Mouse (Mus musculus): ENCODE results near the gene Tsks. TPM values are rescaled to one million over a fixed set of nuclear protein-coding genes. Genes with fewer than 3 reads are reported as not detected.

Gene Tsks
- 0.91 and 0.97 TPM in 2 replicates for polyA plus RNA-seq (2021; fragmentation: Nextera tagmentation)
- long read RNA-seq, experiment 1, partial matches to known transcripts: 1 of 4 reads
- long read RNA-seq, experiment 1, other reads (novel, unspliced or antisense): 3 of 4 reads
- long read RNA-seq, experiment 2, partial matches to known transcripts: 0 of 3 reads
- long read RNA-seq, experiment 2, other reads (novel, unspliced or antisense): 3 of 3 reads

DNA sequence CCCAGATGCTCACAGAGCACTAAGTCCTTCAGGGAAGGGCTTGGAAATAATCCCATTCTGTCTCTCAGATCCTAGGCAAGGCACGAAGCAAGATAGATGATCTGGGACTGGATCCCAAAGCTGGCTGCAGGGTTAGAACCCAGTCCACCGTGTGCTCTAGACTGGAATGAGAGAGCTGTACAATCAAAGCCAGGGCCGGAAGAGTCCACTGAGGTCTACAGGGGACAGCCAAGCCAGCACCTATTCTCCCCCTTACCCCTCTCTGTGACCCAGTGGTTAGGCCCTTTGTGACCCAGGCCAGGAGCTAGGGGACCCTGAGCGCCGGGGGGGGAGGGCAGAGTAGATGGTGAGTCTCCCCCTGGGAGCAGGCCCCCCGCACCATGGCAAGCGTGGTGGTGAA, at the start of gene Tsks:
Tsks (plus strand) TSS at position 301 of the 400 bp plus-strand sequence.

GRCm38 (mm10) chr7:44895593-44896434, 47.2 kb upstream of the Tsks start, which contains the start of gene Fuz:
TSS of gene Fuz (plus strand) at chr7:44896079.

GRCm38 (mm10) chr7:44929204-44930151, 13.5 kb upstream of the Tsks start, which contains the start of gene Ap2a1:
TSS of gene Ap2a1 (minus strand) at chr7:44929496.

GRCm38 (mm10) chr7:44974383-44975116, 31.5 kb downstream of the Tsks start, which contains the start of gene Cpt1c:
TSS of gene Cpt1c (minus strand) at chr7:44974851.

DNA sequence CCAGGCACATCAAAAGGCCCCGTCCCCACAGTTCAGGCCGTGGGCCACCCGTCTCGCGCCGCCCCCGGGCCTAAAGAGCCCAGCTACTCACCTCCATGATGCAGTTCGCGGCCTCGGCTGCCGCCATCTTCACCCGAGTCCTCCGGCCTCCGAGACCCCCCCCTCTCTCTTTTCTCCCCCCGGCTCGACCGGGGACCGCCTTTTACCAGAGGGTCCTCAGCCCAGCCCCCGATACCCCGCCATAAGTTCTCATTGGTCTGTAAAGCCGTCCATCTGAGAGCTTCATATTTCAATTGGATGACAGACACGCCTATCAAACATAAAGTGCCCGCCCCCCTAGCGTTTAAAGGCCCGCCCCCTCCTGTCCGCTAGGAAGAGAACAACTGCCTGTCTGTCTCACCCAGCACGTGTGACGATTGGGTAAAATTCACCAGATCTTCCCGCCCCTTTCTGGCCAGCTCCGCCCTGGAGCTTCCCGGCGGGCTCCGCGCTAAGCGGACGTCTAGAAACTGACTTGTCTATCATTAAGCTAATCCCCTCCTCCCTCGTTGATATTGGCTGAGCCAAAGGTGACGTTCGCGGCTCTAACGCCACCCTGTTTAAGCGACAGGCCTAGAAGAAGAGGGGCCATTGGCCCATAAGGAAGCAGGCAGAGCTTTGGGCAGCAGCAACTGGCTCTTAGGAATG, 43.3 kb downstream of the Tsks start, which contains the start of gene Prmt1:
Prmt1 (minus strand) TSS at position 377 of the 687 bp plus-strand sequence.

GRCm38 (mm10) chr7:44997231-44997939, 54.4 kb downstream of the Tsks start, which contains the start of gene Irf3:
TSS of gene Irf3 (plus strand) at chr7:44997648.

GRCm38 (mm10) chr7:44998501-44998955, 55.5 kb downstream of the Tsks start, which contains the start of gene Bcl2l12:
TSS of gene Bcl2l12 (minus strand) at chr7:44998712.

Other genes starting within 250 kb of the Tsks start
- not detected in 2 replicates for gene Izumo2, start 234.5 kb upstream of the Tsks start, polyA plus RNA-seq (2021; fragmentation: Nextera tagmentation)
- gene Vrk3, start 194.8 kb upstream of the Tsks start, polyA plus RNA-seq (2021; fragmentation: Nextera tagmentation): 29.4 and 33.2 TPM in 2 replicates
- 0.18 and 0.42 TPM in 2 replicates for gene Zfp473, start 192.2 kb upstream of the Tsks start, polyA plus RNA-seq (2021; fragmentation: Nextera tagmentation)
- gene Nup62, start 127.1 kb upstream of the Tsks start, polyA plus RNA-seq (2021; fragmentation: Nextera tagmentation): 9.7 and 11.8 TPM in 2 replicates
- 0.51 and 1.0 TPM in 2 replicates for gene Il4i1, start 126.8 kb upstream of the Tsks start, polyA plus RNA-seq (2021; fragmentation: Nextera tagmentation)
- 0.93 and 2.1 TPM in 2 replicates for gene Atf5, start 126.5 kb upstream of the Tsks start, polyA plus RNA-seq (2021; fragmentation: Nextera tagmentation)
- 31.0 and 50.0 TPM in 2 replicates for gene Akt1s1, start 94.2 kb upstream of the Tsks start, polyA plus RNA-seq (2021; fragmentation: Nextera tagmentation)
- 48.7 and 69.5 TPM in 2 replicates for gene Tbc1d17, start 94.1 kb upstream of the Tsks start, polyA plus RNA-seq (2021; fragmentation: Nextera tagmentation)
- gene Pnkp, start 86.1 kb upstream of the Tsks start, polyA plus RNA-seq (2021; fragmentation: Nextera tagmentation): 25.1 and 38.7 TPM in 2 replicates
- gene Ptov1, start 73.4 kb upstream of the Tsks start, polyA plus RNA-seq (2021; fragmentation: Nextera tagmentation): 120 and 523 TPM in 2 replicates
- gene Med25, start 50.5 kb upstream of the Tsks start, polyA plus RNA-seq (2021; fragmentation: Nextera tagmentation): 114 and 117 TPM in 2 replicates
- gene Fuz, start 47.1 kb upstream of the Tsks start, polyA plus RNA-seq (2021; fragmentation: Nextera tagmentation): 11.3 and 12.2 TPM in 2 replicates
- gene Ap2a1, start 13.7 kb upstream of the Tsks start, polyA plus RNA-seq (2021; fragmentation: Nextera tagmentation): 27.8 and 116 TPM in 2 replicates
- gene Cpt1c, start 31.6 kb downstream of the Tsks start, polyA plus RNA-seq (2021; fragmentation: Nextera tagmentation): 48.7 and 54.3 TPM in 2 replicates
- 9.6 and 17.5 TPM in 2 replicates for gene Prmt1, start 43.4 kb downstream of the Tsks start, polyA plus RNA-seq (2021; fragmentation: Nextera tagmentation)
- gene Irf3, start 54.4 kb downstream of the Tsks start, polyA plus RNA-seq (2021; fragmentation: Nextera tagmentation): 11.6 and 14.6 TPM in 2 replicates
- gene Bcl2l12, start 55.5 kb downstream of the Tsks start, polyA plus RNA-seq (2021; fragmentation: Nextera tagmentation): 2.0 and 2.6 TPM in 2 replicates
- 61.4 and 61.9 TPM in 2 replicates for gene Scaf1, start 73.2 kb downstream of the Tsks start, polyA plus RNA-seq (2021; fragmentation: Nextera tagmentation)
- 5.0 and 5.8 TPM in 2 replicates for gene Rras, start 74.8 kb downstream of the Tsks start, polyA plus RNA-seq (2021; fragmentation: Nextera tagmentation)
- 3.6 and 6.1 TPM in 2 replicates for gene Prr12, start 109.7 kb downstream of the Tsks start, polyA plus RNA-seq (2021; fragmentation: Nextera tagmentation)
- 36.5 and 47.8 TPM in 2 replicates for gene Nosip, start 119.2 kb downstream of the Tsks start, polyA plus RNA-seq (2021; fragmentation: Nextera tagmentation)
- 11.7 and 12.1 TPM in 2 replicates for gene Prrg2, start 119.5 kb downstream of the Tsks start, polyA plus RNA-seq (2021; fragmentation: Nextera tagmentation)
- gene Rcn3, start 149.0 kb downstream of the Tsks start, polyA plus RNA-seq (2021; fragmentation: Nextera tagmentation): 9.5 and 14.4 TPM in 2 replicates
- 26.0 and 28.5 TPM in 2 replicates for gene Fcgrt, start 160.6 kb downstream of the Tsks start, polyA plus RNA-seq (2021; fragmentation: Nextera tagmentation)
- gene Rps11, start 181.2 kb downstream of the Tsks start, polyA plus RNA-seq (2021; fragmentation: Nextera tagmentation): 1,227 and 1,374 TPM in 2 replicates
- gene Rpl13a, start 185.6 kb downstream of the Tsks start, polyA plus RNA-seq (2021; fragmentation: Nextera tagmentation): 2,046 and 2,172 TPM in 2 replicates
- gene Gm45713, start 193.0 kb downstream of the Tsks start, polyA plus RNA-seq (2021; fragmentation: Nextera tagmentation): 0.14 TPM in 1 of 2 replicates, not detected in the other
- gene Flt3l, start 193.2 kb downstream of the Tsks start, polyA plus RNA-seq (2021; fragmentation: Nextera tagmentation): 0.70 and 0.99 TPM in 2 replicates
- 37.8 and 48.3 TPM in 2 replicates for gene Pih1d1, start 211.1 kb downstream of the Tsks start, polyA plus RNA-seq (2021; fragmentation: Nextera tagmentation)
- gene Aldh16a1, start 211.4 kb downstream of the Tsks start, polyA plus RNA-seq (2021; fragmentation: Nextera tagmentation): 4.8 TPM in 2 replicates
- gene Slc17a7, start 220.7 kb downstream of the Tsks start, polyA plus RNA-seq (2021; fragmentation: Nextera tagmentation): 45.6 and 104 TPM in 2 replicates
- gene Gfy, start 236.4 kb downstream of the Tsks start, polyA plus RNA-seq (2021; fragmentation: Nextera tagmentation): 0.05 TPM in 1 of 2 replicates, not detected in the other
- gene Pth2, start 237.8 kb downstream of the Tsks start, polyA plus RNA-seq (2021; fragmentation: Nextera tagmentation): not detected in 2 replicates